Mouse (Mus musculus) liver, embryonic 14.5 days (tissue): ENCODE data around the gene Gm38100.

ENCODE experiments used
- CTCF ChIP-seq: IDR thresholded peaks from 2 replicates; pipeline ENCODE4 v1.5.1; 2016; ENCODE audit warnings: antibody characterized with exemption, low read depth, control low read depth
- EP300 ChIP-seq: IDR thresholded peaks from 2 replicates; pipeline ENCODE4 v1.6.1; 2016; ENCODE audit warnings: antibody characterized with exemption, low read depth

DNA sequence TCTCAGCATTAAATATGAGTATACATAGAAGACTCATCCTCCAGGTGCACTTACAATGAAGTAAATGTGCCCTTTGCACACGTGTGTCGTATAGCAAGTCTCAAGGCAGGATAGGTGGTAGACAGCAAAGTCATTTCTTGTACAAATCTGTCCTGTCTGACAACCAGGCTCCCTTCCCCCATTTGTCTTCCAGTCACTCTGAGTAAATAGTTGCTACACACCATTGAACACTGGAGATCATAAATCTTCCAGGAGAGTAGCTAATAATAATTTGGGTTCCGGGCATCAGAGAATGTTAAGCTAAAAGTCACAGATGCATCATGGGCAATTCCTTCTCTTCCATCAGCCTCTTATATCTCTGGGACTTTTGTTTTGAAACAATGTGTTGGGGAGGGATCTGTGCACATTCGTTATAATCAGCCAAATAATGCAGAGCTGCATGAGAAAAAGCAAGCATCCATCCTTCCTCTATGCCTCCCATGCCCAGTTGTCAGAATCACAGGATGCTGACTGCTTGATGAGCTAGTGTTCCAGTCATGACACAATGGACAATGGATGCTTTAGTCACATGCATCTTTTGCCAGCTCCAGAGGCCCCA lies 26.7 kb downstream of the Gm38100 start:
- TF ChIP-seq CTCF (no peak), EP300 (no peak)
